Mouse (Mus musculus): ENCODE results near the gene Runx2.
A peak's percentile ranks its signal among the peaks of the same experiment; 100 is the strongest.

Runx2 gene

DNA sequence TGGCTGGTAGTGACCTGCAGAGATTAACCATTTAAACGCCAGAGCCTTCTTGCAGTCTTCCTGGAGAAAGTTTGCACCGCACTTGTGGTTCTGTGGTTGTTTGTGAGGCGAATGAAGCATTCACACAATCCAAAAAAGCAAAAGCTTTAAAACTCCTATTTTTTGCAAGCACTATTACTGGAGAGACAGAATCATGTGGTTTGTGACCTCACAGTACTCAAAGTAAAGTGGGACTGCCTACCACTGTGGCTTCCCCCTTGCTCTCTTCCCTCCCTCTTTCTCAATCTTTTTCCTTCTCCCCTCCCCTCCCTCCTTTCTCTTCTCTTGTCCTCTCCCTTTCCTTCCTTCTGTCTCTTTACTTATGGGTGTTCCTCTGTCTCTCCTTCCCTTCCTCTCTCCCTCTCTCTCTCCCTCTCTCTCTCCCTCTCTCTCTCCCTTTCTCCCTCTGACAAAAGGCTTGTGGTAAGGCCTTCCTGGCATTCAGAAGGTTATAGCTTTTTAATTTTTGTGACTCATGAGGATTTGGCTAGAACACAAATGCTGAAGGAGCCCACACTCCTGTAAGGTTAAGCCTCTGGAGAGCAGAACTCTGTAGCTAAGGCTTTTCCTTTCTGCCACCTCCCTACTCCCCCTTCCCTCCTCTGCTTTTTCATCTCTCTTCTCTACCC is at the start of gene Runx2:
Gene Runx2, minus strand, starts transcription at position 290 of the 668 bp plus-strand sequence.
- no peak for DNase-seq

DNA sequence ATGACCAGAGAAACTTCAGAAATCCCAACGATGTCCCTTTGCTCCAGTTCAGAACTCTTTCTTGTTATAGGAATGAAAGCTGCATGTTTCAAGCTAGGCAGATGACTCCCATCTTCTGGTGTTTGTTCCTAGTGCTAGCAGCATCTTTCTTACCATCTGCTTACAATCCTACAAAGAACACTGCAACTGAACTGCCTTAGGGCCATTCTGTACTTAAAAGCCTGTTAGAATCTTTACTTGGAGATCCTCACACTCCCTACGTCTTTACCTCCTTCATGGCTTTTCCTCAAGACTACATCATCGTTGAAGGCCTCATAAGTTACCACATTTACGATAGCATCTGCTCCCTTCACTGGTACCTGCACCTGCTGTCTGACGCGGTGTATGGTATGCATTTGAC is 48.6 kb upstream of the Runx2 start:
- DNase-seq: no peak

DNA sequence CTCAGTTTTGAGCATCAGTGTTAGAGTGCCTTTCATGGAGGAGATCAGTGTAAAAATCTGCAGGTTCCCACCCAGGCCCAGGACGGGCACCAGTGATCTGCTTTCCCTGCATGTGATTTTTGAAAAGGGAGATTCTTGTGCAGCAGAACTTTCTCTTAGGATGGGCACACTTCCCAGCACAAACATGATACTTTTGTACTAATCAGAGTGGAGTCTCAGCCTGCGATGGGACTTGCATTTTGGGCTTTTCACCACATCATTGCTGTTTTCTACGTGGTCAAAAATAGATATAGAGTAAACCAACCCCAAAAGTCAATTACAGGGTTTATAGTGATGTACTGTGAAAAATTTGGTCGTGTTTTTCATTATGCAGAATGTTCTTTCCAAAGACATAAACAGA is 27.6 kb upstream of the Runx2 start:
- no peak for DNase-seq

DNA sequence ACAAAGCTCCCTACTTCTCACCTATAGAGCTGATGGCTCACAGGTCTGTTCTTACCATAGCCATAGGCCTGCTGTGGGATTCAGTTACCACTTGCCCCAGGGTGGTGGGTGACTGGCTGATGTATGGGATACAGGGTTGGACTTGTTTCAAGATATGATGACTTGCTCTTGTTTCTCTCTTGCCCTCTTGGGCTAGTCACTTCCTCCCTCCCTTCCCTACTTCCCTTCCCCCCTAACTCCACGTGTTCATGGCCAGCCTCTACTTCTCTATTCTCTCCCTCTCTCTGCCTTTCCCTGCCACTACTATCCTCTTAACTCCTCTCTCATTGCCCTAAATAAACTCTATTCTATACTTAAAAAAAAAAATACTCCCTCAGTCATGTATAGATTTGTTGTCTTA is 16.6 kb upstream of the Runx2 start:
- DNase-seq: no peak

DNA sequence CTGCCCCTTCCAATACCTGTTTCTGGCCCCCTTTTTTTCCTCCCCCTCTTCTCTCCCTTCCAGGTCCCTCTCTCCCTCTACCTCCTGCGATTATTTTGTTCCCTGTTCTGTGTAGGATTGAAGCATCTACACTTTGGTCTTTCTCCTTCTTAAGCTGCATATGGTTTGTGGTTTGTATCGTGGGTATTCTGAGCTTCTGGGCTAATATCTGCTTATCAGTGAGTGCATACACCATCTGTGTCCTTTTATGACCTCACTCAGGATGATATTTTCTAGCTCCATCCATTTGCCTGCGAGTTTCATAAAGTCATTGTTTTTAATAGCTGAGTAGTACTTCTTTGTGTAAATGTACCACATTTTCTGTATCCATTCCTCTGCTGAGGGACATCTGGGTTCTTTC is 15.0 kb upstream of the Runx2 start:
- DNase-seq: no peak

DNA sequence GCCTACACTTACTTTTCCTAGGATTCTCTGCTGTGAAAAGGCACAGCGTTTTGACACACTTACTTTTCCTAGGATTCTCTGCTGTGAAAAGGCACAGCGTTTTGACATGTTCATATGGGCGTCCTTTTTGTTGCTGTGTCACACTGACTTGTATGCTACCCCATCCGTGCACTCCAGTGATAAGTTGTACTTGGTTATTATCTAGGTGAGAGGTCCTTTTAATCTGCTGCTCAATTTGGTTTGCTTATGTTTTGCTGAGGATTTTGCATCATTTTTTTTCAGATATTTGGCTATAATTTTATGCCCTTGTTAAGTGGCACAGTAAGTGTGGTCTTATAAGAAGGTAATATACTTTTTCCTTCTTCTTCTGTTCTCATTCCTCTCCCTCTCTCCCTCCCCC is 13.4 kb upstream of the Runx2 start:
- DNase-seq: no peak

DNA sequence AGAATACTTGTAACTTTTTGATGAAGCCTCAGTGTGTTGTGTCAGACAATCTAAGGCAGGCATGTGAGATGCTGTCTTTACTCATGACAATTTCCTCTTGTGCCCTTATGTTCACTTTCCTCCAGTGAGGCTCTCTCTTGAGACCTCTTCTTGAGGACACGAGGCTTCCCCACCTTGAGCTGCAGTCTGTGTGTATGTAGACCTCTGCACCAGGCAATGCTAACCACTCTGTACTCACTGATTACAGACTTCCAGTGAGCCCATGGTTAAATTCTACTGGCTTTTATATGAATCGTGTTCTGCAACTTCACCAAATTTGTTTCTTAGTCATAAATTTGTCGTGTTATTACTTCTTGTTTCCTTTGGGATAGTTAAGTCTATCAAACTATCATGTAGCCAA is 12.5 kb upstream of the Runx2 start:
- no peak for DNase-seq

DNA sequence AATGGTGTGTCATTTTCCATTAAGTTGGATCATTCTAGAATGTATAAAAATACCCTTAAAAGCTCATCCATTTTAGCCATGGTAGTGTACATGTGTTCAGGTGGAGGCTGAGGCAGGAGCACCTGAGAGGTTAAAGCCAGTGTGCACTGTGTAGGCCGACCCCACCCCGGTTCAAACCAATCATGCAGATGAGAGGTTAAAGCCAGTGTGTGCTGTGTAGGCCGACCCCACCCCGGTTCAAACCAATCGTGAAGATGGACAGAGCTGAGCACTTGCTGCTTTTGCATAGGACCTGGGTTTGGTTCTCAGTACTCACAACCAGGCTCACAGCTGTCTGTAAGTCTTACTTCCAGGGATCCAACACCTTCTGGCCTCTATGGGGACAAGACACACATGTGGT is 7.3 kb upstream of the Runx2 start:
- no peak for DNase-seq

DNA sequence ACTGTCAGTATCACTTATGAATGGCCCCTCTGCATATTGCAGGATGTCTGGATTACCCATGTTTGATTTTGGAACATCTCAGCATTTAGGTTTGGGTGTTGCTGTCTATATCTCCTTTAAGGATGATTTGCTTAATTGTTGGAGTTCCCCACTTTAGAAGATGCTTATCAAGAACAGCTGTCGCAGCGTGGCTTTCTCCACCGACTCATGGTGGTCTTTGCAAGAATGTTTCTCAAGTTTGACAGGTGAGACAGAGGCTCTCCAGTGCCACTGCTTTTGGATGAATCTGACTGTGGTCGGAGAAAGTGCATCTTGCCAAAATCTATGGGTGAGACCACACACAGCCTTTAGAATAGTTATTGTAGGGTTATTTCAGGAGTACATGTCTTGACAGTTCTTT is 5.2 kb upstream of the Runx2 start:
- DNase-seq: no peak

DNA sequence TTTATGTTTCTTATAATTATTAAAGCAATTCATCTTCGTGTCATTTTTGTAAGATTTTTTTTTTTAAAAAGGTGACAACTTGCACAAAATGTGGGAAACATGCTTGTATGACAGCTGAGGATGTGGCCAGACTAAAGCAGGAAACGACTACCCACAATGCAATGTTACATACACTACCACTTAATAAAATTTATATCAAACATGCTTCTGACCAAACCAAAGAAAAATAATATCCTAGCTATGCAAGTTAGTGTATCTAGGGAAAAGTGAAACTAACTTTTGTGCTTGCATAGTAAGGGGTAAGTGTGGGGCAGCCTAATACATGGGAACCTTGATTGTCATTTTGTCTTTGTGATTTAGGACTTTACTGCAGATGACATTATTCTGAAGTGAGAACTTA is 4.2 kb upstream of the Runx2 start:
- no peak for DNase-seq

DNA sequence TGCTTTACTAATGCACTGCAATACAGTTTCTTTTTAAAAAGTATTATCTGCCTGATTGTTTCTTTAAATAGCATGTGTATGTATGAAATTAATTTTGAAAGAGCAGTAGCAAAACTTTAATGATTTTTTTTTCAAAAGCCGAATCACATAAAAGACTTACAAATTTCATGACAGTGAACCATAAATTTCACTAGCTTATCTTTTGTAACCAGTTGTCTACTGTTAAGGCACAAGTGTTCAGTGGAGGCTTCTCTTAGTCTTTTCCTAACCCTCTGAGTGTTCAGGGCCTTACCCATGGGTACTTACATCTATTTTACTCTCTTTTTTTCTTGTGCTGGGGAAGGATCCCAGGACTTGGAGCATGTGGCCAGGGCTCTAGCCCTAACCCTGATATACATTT is 7.6 kb downstream of the Runx2 start:
- no peak for DNase-seq

DNA sequence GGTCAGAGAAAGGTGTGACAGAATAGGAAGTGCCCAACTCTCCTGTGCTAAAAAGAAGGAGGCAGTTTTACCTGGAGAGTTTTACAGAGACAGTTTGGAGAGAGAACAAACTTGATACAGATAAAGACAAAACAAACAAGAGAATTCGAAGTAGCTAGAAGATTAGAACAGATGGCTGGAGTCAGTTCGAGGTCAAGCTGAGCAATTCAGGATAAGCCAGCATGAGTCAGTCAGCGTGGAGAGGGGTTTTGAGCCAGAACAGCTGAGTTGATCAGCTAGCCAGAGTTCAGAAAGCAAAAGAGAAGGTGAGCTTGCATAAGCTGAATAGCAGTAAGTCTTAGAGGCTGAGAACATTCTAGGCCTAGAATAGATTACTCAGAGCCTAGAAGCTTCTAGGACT is 17.3 kb downstream of the Runx2 start:
- no peak for DNase-seq

DNA sequence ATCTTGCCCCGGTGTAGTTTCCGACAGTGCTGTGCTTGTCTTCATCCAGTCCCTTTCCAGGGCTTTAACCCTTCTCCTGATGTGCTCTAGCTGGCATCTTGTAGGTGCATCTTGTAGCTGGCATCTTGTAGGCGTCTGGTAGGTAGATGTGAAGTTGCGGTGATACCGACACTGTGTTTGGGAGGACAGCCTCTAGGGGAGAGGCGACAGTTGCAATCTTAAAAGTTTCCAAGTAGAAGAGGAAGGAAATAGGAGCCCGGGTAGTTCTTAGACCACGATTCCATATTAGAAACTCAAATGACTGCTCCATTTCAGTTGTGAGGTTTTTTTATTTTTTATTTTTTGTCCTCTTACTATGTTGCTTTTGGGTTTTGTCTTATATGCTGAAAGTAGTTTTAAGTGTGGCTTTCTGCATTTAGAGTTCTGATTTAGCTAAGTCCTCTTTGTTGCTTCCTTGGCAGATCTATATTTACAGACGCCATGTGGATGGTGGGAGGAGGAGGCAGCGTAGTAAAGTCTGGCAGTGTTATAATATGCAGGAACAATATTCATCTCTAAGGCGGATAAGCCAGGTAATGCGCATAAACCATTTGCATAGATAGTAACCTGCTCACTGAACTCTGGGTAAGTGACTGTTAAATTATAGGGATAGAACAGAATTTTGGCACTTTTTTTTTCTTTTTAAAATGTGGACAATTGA is 22.2 kb downstream of the Runx2 start:
- no peak for DNase-seq

DNA sequence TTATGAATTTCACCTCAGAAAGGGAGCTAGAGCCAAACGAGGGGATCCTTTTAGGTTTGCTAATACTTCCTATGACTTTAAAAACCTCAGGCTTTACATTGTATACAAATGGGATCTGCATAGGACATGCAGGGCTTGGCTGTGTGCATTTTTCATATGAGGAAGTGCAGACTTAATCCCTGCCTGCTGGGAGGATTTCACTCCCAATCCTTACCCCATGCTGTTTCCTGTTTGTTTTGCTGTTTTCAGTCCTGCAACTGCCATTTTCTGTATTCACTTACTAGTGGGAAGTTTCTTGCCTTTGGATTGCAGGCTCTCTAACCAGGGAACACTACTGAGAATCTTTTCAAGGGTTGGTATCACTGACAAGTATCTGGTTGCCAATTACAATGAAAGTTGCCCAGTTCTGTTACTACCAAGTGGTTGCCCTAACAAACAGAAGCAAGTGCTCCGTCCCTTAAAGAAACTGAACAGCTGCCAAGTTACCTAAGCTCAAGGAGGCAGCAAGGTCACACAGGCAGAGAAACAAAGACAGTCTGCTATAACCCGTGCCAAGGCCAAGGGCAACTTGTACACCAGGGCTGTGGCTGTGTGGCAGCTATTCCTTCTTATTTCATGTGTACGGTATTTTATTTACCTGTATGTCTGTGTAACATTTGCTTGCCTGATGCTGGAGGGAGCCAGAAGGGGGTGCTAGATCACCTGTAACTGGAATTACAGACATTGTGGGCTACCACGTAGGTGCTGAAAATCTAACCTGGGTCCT is 25.4 kb downstream of the Runx2 start:
- DNase-seq: peak; percentile 17

DNA sequence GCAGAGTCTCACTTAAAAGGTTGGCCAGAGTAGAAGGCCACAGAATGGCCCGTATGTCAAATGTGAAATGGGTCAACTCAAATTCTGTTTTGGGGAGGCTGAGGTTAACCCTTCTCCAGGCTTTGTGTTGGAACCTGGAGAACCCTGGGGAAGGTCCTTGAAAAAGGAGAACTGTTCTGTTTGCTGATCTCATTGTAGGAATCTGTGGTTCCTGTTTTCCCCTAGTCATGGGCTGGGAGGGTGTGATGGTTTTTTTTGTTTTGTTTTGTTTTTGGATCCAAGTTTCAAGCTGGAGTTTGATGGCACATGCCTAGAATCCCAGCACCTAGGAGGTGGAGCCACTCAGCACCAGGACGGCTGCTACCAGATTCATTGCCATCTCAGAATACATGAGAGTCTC is 31.5 kb downstream of the Runx2 start:
- DNase-seq: no peak

DNA sequence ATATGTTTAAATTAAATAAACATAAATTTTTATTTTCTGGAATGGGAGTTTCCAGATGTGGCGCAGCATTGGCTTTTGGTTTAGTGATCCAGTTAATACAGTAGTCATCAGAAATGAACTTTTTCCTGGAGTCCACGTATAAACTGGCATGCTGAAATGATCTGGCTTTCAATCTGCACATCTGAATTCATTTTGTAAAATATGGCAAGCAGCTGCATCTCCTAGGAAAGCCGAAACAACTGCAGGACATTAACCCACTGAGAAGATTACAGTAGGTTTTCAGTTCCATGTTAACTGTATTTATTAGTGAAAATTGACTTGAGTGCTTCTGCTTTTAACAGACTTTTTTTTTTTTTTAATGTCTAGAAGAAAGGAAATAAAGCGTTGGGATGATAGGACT is 32.2 kb downstream of the Runx2 start:
- DNase-seq: no peak

DNA sequence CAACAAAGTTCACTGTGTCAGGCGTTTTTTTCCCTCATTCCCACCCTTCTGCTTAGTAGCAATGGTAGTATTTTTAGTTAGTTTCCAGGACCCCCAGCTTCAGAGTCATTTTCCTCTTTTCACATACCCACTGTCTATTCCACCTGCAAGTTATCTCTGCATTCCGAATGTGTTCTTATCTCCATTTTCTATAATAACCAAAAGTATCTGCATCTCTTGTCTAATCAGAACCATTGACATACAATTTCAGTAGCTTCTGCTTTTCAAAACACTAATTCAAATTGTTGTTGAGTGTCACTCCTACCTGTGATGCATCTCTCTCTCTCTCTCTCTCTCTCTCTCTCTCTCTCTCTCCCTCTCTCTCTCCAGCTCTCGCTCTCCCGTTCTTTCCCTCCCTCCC is 34.2 kb downstream of the Runx2 start:
- no peak for DNase-seq

DNA sequence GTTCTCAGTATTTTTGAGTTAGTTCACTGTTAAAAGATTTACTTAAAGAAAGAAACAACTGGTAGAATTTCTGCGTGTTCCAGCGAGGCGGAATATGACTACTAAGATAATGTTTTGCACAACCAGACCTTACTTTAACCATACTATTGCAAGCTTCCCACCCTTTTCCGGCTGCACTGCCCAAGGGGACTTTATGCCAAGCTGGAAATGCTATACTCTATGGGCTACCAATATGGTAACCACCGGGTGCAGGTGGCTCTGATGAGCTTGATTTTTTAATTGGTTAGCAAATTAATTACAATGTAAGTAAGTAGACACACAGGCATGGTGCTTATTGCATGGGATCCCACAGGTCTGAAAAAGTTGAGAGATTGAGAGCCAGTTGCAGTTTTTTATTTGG is 36.5 kb downstream of the Runx2 start:
- no peak for DNase-seq

DNA sequence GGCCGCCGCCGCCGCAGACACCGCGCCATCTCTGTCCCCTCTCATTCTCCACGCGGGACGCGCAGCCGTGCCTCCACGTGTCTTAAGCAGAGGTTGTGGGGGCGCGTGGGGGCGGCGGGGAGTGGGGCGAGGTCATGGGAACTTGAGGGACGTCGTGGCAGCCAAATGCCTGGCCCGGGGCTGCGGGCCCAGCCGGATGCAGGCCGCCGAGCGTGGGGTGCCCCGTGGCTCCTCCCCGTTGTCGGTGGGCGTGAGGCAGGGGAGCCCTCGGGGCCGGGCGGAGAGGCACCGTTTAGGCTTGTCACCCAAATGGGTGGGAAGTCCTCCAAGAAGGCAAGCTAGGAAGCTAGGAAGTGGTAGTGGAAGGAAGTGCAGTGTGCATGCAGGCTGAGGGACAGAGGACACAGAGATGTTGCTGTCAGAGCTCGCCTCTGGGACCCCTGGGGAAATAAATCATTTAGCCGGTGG is 37.2 kb downstream of the Runx2 start:
- DNase-seq: peak; percentile 77

DNA sequence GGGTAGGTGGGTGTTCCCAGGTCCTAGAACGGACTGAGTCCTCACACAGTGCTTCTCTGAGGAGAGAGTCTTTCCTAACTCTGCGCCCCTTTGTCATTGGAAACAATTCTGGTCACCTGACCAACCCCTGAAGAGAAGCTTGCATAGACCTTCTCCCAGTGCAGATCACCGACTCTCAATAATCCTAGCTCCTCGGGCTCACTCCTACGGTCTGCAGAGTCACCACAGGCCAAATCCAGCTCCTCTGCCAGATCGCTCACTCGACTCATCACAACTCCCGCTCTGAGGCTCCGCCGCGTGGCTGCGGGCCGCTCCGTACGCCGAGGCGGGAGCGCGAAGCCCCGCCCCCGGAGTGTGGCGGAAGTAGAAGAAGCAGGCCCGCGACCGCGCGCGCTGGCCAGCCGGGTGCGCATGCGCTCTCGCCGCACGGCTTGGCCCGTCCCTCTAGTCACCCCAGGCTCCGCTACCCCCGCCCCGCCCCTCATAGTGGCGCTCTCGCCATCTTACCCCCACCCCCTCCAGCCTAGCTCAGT is 37.8 kb downstream of the Runx2 start, which contains the start of gene Supt3:
Gene Supt3, plus strand, starts transcription at position 415 of the 533 bp plus-strand sequence.
- peak; percentile 98 for DNase-seq

DNA sequence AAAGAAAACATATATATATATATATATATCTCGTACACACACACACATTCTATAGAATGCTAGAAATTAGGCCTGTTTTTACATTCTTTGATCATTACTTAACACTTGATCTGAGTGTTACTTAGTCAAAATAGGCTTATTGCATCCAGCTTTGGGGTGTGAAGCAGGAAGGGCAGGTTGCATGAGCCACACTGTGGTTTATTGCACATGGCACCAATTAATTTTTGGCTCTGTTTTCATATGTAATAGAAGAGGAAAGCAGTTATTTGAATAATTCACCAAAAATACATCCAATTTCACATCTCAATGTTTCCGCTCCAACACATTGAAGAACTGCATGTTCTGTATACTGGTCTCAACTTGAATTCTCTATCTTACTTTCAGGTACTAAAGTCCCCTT is 42.0 kb downstream of the Runx2 start:
- no peak for DNase-seq

DNA sequence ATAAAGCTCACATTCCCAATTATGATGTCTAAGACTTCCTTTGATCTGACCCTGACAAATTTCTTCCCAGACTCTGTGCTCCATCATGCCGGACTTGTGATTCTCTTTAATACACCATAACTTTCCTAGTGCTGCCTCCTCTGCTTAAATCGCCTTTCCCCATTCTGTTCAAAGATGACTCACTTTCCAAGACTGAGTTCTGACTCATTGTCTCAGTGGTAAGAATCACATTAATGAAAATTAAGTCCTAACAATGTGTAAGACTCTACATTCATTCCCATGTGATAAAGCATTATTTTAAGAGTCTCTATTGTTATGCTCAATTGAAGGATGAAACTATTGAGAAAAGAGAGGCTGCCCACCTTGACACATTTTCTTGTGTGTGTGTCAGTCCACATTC is 43.7 kb downstream of the Runx2 start:
- DNase-seq: no peak

DNA sequence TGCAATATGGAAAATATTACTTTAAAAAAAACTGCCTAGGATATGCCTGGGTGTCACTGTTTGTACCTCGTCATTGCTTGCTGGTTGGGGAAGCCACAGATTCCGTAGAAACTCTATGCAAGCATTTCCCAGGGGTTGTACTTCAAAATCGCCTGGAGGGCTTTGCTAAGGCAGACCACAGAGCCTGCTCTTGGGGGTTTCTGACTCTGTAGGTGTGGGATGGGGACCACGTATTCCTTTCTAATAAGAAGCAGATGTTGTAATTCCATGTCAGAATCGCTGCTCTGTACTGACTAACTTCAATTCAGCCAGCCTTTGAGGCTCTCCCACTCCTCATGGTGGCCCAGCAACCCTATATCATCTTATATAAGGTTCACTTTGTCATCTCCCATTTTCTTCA is 46.1 kb downstream of the Runx2 start:
- no peak for DNase-seq

DNA sequence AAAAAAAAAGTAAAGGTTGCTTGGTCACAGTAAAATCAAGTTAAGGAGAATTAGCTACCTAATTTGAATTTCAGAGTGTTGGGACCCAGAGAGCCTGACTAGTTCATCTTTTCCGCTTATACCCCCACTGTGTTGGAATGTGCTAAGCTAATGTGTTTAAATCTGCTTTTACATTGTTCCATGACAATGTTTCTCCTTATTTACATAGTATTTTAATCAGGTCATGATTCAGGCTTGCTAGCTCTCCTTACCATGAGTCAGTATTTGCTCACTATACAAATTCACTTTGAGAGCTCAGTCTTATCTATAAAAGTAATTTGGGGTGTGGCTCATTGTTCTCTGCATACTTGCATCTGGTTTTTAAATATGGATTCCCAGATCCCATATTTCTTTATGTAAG is 47.2 kb downstream of the Runx2 start:
- no peak for DNase-seq
